Mouse (Mus musculus) erythroblast, embryonic 14.5 days (primary cell): Measurements from ENCODE around the gene St3gal4. TPM values are rescaled to one million over a fixed set of nuclear protein-coding genes. Genes with fewer than 3 reads are reported as not detected.

Source experiments
- H3K27me3 ChIP-seq: 2 replicates; pipeline ENCODE4 v1.6.1; 2012; ENCODE audit warnings: inconsistent platforms; ENCODE audit not compliant: control insufficient read depth
- H3K36me3 ChIP-seq: 2 replicates; pipeline ENCODE4 v1.6.1; 2012; ENCODE audit warnings: mild to moderate bottlenecking, inconsistent platforms; ENCODE audit not compliant: control insufficient read depth
- H3K4me1 ChIP-seq: 2 replicates; pipeline ENCODE4 v1.6.1; 2012; ENCODE audit warnings: inconsistent platforms; ENCODE audit not compliant: control insufficient read depth
- H3K4me3 ChIP-seq: replicated peaks from 2 replicates; pipeline ENCODE3; 2012; ENCODE audit warnings: moderate library complexity, mild to moderate bottlenecking, inconsistent platforms
- H3K9me3 ChIP-seq: 2 replicates; pipeline ENCODE4 v1.6.1; 2012; ENCODE audit warnings: low read length, inconsistent platforms, mixed read lengths; ENCODE audit not compliant: control insufficient read depth
- GATA1 ChIP-seq: IDR thresholded peaks from 2 replicates; pipeline ENCODE4 v1.6.1; 2012; ENCODE audit warnings: low read length, inconsistent platforms, mixed read lengths
- TAL1 ChIP-seq: IDR thresholded peaks from 3 replicates; pipeline ENCODE4 v1.6.1; 2012; ENCODE audit warnings: low read length, inconsistent platforms, mixed read lengths
- polyA plus RNA-seq: library from polyadenylated mRNA; stranded (reverse); fragments of >175 nt; gene quantifications from 2 replicates; pipeline ENCODE4 v1.2.3, GENCODE M21; 2012

Gene St3gal4
- polyA plus RNA-seq, 1 experiment, result 3.7 TPM

DNA sequence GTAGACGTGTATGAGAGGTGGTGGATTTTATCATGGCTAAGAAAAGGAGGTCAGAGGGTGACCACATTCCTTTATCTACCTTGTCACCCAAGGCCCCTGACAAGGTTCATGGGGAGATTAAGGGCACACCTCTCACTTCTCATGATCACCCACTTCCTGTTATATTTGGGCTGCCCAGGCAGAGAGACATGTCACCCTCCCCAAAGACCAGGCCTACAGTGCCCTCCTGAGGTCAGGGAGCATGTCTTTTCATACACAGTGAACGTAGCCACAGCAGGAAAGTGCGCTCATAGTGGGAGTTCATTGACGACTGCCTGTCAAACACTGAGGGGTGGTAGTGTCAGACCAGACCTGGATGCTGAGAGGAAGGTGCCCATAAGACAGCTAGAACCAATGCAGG is 102.3 kb downstream of the St3gal4 start:
- peaks cover 19% of the 10 kb centered on the region for H3K27me3 ChIP-seq
- H3K9me3 ChIP-seq, result no peaks in the 10 kb centered on the region
- no peak overlapping the region for H3K4me3 ChIP-seq
- no peak for TF ChIP-seq GATA1
- TF ChIP-seq TAL1, result no peak
- H3K4me1 ChIP-seq, result peaks cover 2% of the 10 kb centered on the region; the same call in 1 of the 2 replicates
- no peaks in the 10 kb centered on the region for H3K36me3 ChIP-seq

- Histone ChIP-seq H3K27me3 (no peaks in the 10 kb centered on the region), H3K4me1 (no peaks in the 10 kb centered on the region), H3K9me3 (no peaks in the 10 kb centered on the region), H3K4me3 (no peak overlapping the region), H3K36me3 (no peaks in the 10 kb centered on the region)
- no peak for TF ChIP-seq GATA1
- no peak for TF ChIP-seq TAL1
These were observed 111.2 kb downstream of the St3gal4 start for GRCm38 (mm10) chr9:35007697-35008341.

- TF ChIP-seq GATA1 (no peak), TAL1 (no peak)
- Histone ChIP-seq H3K9me3 (no peaks in the 10 kb centered on the region), H3K27me3 (no peaks in the 10 kb centered on the region), H3K36me3 (no peaks in the 10 kb centered on the region), H3K4me3 (no peak overlapping the region), H3K4me1 (no peaks in the 10 kb centered on the region)
These were observed 115.0 kb downstream of the St3gal4 start for GRCm38 (mm10) chr9:35004113-35004512.

DNA sequence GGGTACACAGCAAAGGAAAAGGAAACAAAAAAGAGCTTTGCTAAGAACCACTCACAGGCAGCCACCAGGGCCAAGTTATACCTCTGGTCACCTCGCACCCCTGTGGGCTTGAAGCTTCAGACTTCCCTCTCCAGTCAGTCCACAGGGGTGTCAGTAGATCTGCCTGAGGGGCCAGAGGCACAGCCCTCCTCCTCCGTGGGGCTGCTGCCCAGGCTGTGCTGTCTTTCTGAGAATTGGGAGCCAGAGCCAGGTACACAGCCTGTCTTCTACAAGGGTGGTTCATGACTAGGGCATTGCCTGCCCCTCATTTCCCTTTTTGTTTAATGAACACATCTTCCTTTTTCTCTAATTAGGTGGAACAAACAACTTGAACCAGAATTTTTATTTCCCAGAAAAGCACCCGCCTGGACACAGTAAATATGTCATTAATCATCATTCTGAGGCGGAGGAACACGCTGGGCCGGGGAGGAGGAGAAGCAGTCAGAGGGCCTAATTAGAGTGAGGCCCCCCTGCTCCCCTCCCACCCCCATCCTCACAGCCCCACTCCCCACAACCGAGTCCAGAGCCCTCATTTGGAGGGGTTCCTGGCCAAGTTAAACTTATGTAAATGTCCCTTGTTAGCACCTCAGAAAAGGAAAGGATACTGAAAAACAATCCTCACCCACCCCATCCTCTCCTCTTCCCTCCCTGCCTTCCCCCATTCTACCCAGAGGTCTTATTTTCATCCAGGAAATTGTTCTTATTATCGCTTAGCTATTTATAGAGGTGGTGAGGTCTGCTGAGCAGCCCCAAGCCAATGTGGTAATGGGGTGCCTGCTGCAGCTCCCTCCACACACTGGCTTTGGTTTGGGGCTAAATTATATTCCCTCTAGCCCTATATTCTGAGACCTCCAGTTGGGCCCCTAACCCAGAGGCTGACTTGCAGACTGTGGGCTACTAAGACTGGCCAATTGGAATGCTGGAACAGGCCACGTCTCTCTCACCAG is 120.9 kb downstream of the St3gal4 start:
- H3K36me3 ChIP-seq, result no peaks in the 10 kb centered on the region
- no peak for TF ChIP-seq GATA1
- TF ChIP-seq TAL1, result no peak
- H3K4me1 ChIP-seq, result no peaks in the 10 kb centered on the region
- H3K27me3 ChIP-seq, result no peaks in the 10 kb centered on the region
- no peaks in the 10 kb centered on the region for H3K9me3 ChIP-seq
- H3K4me3 ChIP-seq, result no peak overlapping the region

Other genes starting within 250 kb of the St3gal4 start
- gene Dcps, start 56.8 kb upstream of the St3gal4 start, polyA plus RNA-seq, result 11.0 and 14.3 TPM in 2 replicates
- 0.85 and 0.93 TPM in 2 replicates for gene Srpr, start 80.9 kb upstream of the St3gal4 start, polyA plus RNA-seq
- 0.07 and 0.10 TPM in 2 replicates for gene Tirap, start 81.0 kb upstream of the St3gal4 start, polyA plus RNA-seq
- gene Foxred1, start 91.8 kb upstream of the St3gal4 start, polyA plus RNA-seq, result 0.41 and 0.56 TPM in 2 replicates
- 0.20 and 0.31 TPM in 2 replicates for gene Fam118b, start 148.5 kb upstream of the St3gal4 start, polyA plus RNA-seq
- 0.07 and 0.16 TPM in 2 replicates for gene Rpusd4, start 148.6 kb upstream of the St3gal4 start, polyA plus RNA-seq